Mouse (Mus musculus) monocyte, adult 5-6 weeks (primary cell): ENCODE results near the gene AI837181. TPM values are rescaled to one million over a fixed set of nuclear protein-coding genes. Genes with fewer than 3 reads are reported as not detected.

Experiments
- ATAC-seq: fragments of 153-309, 156-312 bp; replicated peaks from 2 replicates; pipeline ENCODE4 v1.8.0; 2017; ENCODE audit warnings: mild to moderate bottlenecking; ENCODE audit not compliant: low TSS enrichment, insufficient number of reproducible peaks, severe bottlenecking, poor library complexity, low FRiP score
- total RNA-seq: library from RNA; stranded (forward); fragments of 200-1000, 200-491, 200-594 nt; gene quantifications from 3 replicates; pipeline ENCODE4 v1.2.3, GENCODE M21; 2017

The AI837181 gene
- total RNA-seq, 1 experiment from 2014 or later: 14.0 TPM

DNA sequence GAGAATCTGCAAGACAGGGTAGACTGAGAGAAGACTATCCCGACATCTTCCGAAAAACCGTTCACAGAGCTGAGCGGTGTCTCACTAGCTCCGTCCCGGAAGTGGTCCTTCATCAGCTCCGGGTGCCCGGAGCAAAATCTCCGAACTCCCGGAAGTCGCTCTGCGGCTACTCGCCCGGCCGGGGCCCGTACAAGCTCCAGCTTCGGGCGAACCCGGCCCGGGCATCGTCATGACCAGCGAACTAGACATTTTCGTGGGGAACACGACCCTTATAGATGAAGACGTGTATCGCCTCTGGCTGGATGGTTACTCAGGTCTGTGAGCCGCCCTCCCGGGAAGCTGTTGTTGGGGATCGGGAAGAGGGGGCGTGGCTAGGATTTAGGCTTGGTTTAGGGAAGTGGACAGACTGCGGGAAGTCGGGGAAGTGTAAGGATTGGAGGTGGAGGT is 35.5 kb downstream of the AI837181 start, which contains the start of gene Fibp:
Gene Fibp (plus strand): TSS at position 151 of the 447 bp plus-strand sequence.
- peak; percentile 72 for ATAC-seq

DNA sequence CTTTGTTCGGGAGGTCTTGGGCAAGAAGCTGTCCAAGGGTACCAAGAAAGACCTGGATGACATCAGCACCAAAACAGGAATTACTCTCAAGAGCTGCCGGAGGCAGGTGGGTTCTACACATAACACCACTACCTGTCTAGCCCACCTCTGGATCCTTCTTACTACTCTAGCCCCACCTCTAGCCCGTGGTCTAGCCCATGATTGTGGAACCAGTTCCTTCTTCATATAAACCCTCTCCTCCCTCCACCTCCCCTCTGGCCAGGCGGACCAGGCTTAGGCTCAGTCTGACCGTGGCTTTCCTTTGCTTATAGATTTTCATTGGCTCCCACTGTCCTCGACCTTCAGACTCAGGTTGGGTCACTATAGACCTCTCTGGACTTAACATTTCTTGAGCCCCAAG is 36.5 kb downstream of the AI837181 start:
- no peak for ATAC-seq

DNA sequence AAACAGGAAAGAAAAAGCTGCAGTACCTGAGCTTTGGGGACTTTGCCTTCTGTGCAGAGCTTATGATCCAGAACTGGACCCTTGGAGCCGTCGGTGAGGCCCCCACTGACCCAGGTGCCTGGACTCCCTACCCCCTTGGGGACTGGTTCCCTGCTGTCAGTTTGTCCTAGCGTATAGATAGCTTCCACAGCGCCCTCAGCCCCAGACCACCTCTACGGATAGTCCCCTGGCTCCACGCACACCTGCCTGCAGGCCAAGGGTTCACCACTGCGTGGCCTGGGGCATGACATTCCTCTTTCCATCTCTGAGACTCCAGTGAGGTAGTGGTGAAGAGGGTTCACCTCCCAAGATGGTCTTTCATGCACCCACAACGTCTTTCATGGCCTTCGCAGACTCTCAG is 38.3 kb downstream of the AI837181 start:
- ATAC-seq: no peak

DNA sequence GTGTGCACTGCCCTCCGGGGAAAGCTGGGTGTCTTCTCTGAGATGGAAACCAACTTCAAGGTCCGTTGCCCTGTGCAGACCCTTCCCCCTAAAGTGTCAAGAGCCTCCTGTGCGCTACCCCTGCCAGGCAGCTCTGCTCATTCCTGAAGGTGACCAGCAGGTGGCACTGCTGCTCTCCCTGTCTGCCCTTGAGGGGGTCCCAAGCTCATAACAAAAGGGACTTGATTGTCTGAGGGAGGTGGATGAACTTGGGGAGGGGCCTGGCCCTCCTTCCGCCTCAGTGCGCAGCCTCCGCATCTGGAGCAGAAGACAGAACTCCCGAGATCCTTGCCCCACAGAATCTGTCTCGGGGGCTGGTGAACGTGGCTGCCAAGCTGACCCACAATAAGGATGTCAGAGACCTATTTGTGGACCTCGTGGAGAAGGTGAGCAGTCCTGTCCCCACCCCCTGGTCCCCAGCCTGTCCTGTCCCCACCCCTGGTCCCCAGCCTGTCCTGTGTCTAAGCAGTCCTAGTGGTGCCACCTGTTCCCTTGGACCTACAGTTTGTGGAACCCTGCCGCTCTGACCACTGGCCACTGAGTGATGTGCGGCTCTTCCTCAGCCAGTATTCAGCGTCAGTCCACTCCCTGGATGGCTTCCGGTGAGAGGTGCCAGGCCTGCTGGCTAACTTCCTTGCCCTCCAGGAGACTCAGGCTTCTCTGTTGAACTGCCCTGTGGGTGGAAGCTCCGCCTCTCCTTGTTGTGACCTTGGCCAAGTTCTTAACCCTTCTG is 39.0 kb downstream of the AI837181 start:
- ATAC-seq: 0 out of 2 replicates have a peak, but pooled peaks have one; percentile 28

DNA sequence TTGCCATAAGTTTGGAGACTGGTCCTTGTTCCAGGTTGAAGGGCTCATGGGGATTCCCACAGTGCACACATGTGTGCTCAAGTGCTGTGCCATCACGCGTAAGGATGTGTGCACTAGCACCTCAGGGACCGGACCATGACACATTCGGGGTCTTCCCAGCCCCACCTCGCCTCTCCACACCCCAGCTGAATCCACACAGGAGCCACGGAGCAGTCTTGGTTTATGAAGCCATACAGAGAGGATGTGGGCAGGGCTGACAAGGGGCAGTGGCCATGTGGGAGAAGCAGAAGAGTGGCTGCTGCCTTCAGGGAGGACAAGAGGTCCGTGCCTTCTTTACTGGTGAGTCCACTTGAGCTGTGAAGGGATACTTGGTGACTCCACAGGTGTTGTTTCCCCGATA is 40.1 kb downstream of the AI837181 start:
- no peak for ATAC-seq

DNA sequence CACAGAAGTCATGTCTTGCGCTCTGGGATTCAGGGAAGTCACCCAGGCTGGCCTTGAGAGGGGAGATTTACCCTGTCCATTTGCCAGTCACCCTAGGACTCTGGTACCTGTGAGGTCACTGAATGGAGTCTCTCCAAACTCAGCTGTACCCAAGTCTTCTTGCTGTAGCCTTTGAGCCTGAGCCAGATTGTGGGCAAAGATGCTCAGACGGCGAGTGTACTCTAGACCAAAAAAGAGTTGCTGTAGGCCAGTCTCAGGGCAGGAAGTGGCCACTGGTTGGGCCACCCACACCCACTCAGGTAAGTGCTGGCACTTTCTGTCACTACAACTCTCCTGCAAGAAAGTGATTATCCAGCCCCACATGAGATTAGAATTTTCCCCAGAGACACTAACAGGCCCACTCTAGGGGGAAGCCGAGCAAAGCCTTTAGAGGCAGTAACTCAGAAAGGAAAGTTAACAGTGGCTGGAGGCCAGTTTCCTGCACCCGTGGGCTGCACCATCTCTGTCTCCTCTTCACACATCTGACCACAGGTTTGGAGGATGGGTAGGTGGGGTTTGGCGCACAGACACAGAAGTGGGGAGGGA is 42.1 kb downstream of the AI837181 start:
- ATAC-seq: no peak

DNA sequence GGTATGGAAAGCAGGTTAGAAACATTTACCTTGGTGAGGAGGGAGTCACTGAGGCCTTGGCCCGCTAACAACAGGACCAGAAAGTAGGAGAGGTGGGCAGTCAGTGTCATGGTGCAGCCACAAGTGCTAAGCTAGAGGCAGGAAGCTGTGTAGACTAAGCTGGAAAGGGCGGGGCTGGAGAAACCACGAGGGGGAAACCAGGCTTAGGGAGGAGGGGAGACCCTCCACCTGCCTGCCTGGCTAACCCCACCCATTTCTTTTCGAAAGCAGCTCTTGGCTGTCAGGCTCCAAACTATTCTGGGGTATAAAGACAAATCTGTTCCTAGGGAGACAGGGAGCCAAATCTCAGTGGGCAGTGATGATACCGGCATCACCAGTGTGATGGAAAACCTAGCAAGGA is 43.4 kb downstream of the AI837181 start, which contains the start of gene Ctsw:
Gene Ctsw (minus strand): TSS at position 134 of the 400 bp plus-strand sequence.
- no peak for ATAC-seq

DNA sequence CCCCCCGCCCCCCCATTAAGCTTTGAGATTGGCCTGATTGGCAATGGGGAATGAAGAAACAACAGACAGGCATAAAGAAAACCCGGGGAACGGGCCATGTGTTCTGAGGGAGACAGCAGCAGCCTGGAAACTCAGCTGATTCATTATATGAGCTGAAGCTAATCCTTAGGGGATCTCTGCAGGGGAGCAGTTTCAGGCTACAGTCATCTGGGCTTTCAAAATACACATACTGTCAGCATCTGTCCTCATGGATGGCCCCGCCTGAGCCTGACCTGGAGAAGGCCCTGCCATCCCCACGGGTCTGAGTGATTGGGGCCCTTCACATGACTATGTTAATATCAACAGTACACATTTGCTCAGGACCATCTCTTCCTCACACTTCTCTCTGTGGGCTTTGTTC is 46.9 kb downstream of the AI837181 start:
- ATAC-seq: no peak

DNA sequence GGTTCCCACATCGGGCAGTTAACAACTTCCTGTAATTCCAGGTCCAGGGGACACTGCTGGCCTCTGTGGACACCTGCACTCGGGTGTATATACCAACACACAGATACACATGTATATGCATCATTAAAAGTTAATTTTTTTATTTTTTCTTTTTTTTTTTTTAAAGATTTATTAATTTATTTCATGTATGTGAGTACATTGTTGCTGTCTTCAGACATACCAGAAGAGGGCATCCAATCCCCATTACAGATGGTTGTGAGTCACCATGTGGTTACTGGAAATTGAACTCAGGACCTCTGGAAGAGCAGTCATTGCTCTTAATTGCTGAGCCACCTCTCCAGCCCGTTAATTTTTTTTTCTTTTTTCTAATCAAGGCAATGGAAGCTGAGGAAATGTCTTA is 47.9 kb downstream of the AI837181 start:
- no peak for ATAC-seq

DNA sequence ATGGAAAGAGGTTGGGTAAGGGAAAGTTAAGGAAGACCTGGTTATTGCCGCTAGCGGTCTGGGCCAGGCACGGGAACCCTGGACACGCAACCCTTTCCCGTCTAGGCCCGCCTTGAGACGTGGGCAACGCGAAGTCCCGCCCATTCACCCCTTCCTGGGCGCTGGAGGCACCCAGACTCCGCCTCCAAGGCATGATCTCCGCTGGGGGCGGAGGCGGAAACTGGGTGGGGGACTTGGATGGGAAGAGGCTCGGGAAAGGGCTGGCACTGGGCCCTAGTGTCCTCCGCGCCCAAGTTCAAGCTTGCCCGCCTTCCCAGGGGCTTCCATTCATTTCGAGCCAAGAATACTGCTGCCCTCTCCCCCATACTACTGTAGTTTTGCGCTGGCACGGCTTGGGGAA is 48.8 kb downstream of the AI837181 start, which contains the start of gene Efemp2:
Gene Efemp2 (plus strand): TSS at position 235 of the 400 bp plus-strand sequence.
- ATAC-seq: peak; percentile 40; the same call in 1 of the 2 replicates

DNA sequence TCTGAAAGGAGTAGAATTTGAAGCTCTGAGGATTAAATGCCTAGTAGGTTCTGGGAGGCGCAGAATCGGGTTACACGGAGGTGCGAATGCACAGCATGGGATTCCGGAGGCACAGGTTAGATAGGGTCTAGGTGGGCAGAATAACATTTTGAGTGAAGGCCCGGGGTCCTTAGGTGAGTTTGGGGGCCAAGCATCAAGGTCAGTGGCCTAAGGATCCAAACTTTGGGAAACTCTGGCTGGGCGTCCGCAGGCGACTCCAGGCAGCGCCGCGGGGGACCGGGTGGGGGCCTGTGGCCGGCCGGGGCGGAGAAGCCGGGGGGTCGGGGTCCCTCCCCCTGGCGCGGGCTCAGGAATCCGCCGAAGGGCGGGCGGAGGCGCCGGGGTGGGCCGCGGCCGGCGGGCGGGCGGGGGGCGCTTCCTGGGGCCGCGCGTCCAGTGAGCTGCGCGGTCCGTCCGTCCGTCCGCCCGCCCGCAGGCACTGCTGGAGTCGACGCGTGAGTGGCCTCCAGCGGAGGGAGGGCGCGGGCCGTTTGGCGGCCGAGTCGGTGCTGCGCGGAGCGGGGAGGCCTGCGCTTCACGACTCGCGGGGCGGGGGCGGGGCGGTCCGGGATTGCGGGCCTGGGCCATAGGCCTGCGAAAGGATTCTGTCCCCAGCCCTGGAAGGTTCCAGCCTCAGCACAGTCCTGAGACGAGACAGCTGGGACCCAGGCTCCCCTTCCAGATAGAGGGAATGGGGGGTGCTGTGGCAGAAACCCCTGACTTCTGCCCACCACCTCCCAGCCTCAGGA is 49.5 kb downstream of the AI837181 start:
- ATAC-seq: no peak

DNA sequence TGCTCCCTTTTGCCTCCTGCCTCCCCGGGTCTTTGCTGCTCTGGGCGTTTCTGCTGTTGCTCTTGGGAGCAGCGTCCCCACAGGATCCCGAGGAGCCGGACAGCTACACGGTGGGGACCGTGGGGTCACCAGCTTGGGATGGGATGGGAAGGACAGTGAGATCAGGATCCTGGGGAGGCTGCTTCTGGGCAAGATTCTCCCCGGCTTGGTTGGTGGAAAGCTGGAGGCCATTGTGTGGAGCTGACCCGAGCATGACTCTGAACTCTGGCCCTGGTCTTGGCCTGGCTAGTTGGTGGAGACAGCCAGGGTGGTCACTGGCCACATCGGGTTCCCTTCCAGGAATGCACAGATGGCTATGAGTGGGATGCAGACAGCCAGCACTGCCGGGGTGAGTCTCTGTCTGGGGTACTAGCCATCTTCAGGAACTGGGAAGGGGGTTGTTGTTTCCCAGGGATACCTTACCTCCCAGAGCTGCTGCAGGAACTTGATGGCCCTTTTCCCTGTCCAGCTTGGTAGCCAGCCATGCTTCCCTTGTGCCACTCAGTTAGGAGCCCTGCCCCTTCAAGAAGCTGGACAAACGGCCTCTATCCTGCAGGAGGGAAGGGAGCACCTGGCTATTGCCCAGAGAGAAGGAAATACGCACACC is 50.2 kb downstream of the AI837181 start:
- ATAC-seq: no peak

Other genes starting within 250 kb of the AI837181 start
- 11.1 to 32.0 TPM (median 19.2 TPM) in 3 replicates for gene Pacs1, start 152.0 kb upstream of the AI837181 start, total RNA-seq
- gene Sf3b2, start 129.7 kb upstream of the AI837181 start, total RNA-seq: 229 to 250 TPM (median 247 TPM) in 3 replicates
- gene Gal3st3, start 126.8 kb upstream of the AI837181 start, total RNA-seq: not detected in 3 replicates
- not detected in 3 replicates for gene Catsper1, start 89.4 kb upstream of the AI837181 start, total RNA-seq
- gene Cst6, start 75.6 kb upstream of the AI837181 start, total RNA-seq: 1.1 TPM in 1 of 3 replicates, not detected in the others
- gene Eif1ad, start 58.4 kb upstream of the AI837181 start, total RNA-seq: 29.9 to 38.8 TPM (median 33.8 TPM) in 3 replicates
- gene Banf1, start 58.0 kb upstream of the AI837181 start, total RNA-seq: 9.9 to 29.1 TPM (median 22.3 TPM) in 3 replicates
- gene Sart1, start 36.4 kb upstream of the AI837181 start, total RNA-seq: 133 to 142 TPM (median 133 TPM) in 3 replicates
- gene Tsga10ip, start 22.6 kb upstream of the AI837181 start, total RNA-seq: not detected in 3 replicates
- gene Drap1, start 165 bp upstream of the AI837181 start, total RNA-seq: 111 to 135 TPM (median 121 TPM) in 3 replicates
- 0.49 to 2.6 TPM (median 2.0 TPM) in 3 replicates for gene Fosl1, start 22.4 kb downstream of the AI837181 start, total RNA-seq
- 1.2 to 4.1 TPM (median 3.8 TPM) in 3 replicates for gene Ccdc85b, start 32.8 kb downstream of the AI837181 start, total RNA-seq
- gene Fibp, start 35.5 kb downstream of the AI837181 start, total RNA-seq: 71.3 to 104 TPM (median 95.3 TPM) in 3 replicates
- gene Ctsw, start 43.4 kb downstream of the AI837181 start, total RNA-seq: 113 to 416 TPM (median 150 TPM) in 3 replicates
- 2.0 to 5.9 TPM in 2 of 3 replicates, not detected in the other for gene Efemp2, start 48.8 kb downstream of the AI837181 start, total RNA-seq
- gene Mus81, start 63.3 kb downstream of the AI837181 start, total RNA-seq: 8.7 to 20.2 TPM (median 11.6 TPM) in 3 replicates
- gene Cfl1, start 65.3 kb downstream of the AI837181 start, total RNA-seq: 931 to 1,266 TPM (median 1,127 TPM) in 3 replicates
- 0.29 TPM in 1 of 3 replicates, not detected in the others for gene 1700020D05Rik, start 78.6 kb downstream of the AI837181 start, total RNA-seq
- gene Snx32, start 85.4 kb downstream of the AI837181 start, total RNA-seq: 2.4 to 6.9 TPM (median 4.7 TPM) in 3 replicates
- not detected in 3 replicates for gene Ovol1, start 135.5 kb downstream of the AI837181 start, total RNA-seq
- gene Ap5b1, start 142.9 kb downstream of the AI837181 start, total RNA-seq: 13.2 to 18.0 TPM (median 16.1 TPM) in 3 replicates
- gene Rnaseh2c, start 176.7 kb downstream of the AI837181 start, total RNA-seq: 71.5 to 138 TPM (median 136 TPM) in 3 replicates
- gene Kat5, start 185.1 kb downstream of the AI837181 start, total RNA-seq: 65.5 to 109 TPM (median 99.2 TPM) in 3 replicates
- gene Rela, start 212.3 kb downstream of the AI837181 start, total RNA-seq: 58.6 to 89.7 TPM (median 73.2 TPM) in 3 replicates
- 83.5 to 149 TPM (median 83.8 TPM) in 3 replicates for gene Sipa1, start 238.6 kb downstream of the AI837181 start, total RNA-seq